Mouse (Mus musculus): ENCODE results near the gene Spib.

The Spib gene

GRCm38 (mm10) chr7:44531946-44532732 lies at the start of gene Spib:
TSS of gene Spib (minus strand) at chr7:44532071.
- no peak for DNase-seq (ENCODE audit: low spot score in 2 of 2)

DNA sequence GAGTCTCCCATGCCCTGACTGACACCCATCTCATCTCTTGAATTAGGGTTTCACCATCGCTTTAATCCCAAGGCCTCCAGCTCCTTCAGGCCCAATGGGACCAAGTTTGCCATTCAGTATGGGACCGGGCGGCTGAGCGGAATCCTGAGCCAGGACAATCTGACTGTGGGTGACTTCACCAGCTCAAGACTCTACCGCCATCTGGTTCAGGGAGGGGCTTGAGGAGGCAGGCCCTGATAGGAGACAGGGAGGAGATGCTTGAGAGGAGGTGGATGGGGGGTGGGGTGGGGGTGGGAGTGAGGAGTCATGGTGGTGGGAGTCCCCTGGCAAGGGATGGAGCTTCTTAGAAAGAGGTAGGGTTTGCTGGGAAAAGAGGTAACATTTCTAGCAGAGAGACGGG lies 49.8 kb upstream of the Spib start:
- DNase-seq (ENCODE audit: low spot score in 2 of 2): no peak

DNA sequence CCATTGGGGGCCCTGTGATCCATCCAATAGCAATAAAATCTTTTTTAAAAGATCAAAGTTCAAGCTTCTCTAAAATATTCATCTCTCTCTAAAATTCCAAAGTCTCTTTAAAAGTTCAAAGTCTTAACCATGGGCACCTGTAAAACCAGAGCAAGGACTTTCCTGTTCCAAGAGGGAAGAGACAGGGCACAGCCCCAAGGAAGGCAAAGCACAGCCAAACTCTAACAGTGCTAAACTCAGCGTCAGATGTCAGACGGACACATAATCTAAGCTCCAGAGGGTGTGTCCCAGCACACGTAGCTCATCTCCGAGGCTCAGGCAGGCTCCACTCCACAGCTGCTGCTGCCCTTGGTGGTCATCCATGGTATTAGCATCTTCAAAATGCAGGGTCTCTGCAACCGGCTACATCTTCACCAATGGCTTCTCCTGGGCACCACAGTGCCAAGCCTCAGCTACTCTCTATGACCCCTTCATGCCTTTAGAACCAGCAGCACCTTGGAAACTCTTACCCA lies 44.5 kb upstream of the Spib start:
- no peak for DNase-seq (ENCODE audit: low spot score in 2 of 2)

DNA sequence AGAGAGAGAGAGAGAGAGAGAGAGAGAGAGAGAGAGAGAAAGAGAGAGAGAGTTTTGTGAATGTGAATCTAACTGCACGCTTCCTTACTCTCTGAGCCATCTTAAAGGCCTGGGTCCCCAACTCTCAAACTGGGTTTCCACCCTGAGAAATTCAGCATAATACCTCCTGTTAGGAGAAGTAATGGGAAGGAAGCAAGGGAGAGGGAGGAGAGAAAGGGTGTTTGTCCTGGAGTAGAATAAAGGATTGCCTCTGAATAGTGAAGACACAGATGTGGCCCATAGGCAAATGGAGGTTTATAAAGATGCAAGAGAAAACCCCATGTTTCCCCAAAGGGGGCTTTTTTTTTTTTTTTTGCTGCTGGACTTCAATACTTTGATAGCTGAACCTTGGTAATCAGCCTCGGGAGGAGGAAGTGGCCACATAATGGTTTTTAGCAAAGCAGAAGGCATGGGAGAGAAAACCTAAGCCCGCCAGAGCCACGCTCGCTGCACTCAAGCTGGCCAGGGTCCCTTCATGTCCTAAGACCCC lies 41.1 kb upstream of the Spib start:
- DNase-seq (ENCODE audit: low spot score in 2 of 2): no peak

- DNase-seq (ENCODE audit: low spot score in 2 of 2): no peak
Observed at GRCm38 (mm10) chr7:44572213-44572701, 40.4 kb upstream of the Spib start, which contains the start of gene Napsa. TSS of gene Napsa (plus strand) at chr7:44572380.

DNA sequence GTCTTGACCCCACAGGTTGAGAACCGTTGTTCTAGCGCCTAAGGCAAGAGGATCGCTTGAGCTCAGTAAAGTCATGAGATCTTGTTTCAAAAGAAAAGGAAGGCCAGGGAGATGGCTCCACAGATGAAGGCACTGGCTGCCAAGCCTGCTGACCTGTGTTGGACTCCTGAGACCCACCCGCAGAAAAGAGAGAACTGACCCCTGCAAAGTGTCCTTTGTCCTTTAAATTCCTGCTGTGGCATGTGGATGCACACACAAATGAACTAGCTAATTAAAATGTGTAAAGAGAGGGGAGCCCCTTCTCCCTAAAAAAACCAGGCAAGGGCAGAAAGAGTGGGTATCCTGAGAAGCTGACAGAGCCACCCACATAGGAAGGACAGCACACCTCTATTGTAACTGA lies 39.9 kb upstream of the Spib start:
- DNase-seq (ENCODE audit: low spot score in 2 of 2): no peak

DNA sequence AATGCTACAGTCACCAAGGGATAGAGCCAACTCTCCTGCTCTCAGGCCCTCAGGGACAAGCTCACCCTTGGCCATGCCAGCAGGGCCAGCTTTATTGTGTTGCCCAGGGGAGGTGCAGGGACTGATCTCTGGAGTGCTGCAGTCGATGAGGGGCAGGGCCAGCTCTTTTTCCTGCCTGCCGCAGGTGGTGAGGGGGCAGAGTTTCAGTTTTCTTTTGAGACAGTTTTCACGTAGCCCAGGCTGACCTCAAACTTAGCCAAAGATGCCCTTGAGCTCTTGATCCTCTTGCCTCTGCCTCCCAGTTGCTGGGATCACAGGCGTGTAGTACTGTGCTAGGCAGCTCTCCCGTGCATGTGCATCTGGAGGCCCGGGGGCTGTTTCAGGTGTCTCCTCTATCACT lies 39.1 kb upstream of the Spib start:
- DNase-seq (ENCODE audit: low spot score in 2 of 2): no peak

- DNase-seq (ENCODE audit: low spot score in 2 of 2): no peak
Observed at GRCm38 (mm10) chr7:44568803-44569202, 36.9 kb upstream of the Spib start.

- no peak for DNase-seq (ENCODE audit: low spot score in 2 of 2)
Observed at GRCm38 (mm10) chr7:44565414-44565813, 33.5 kb upstream of the Spib start.

DNA sequence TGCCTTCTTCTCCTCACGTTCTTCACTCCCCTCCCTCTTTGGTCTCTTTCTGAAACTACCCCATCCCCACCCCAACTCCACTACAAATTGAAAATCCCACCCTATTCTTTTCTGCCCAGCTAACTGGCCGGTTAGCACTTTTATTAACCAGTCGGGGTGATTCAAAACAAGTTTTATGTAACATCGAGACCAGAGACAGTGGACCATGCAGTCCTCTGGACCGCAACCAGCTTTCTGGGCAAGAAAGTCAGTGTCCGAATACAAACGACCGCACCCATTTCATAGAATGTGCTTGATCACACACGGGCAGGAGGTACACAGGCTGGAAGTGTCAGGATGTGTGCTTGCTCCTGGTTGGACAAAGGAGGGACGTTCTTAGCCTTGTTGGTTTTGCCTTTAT lies 32.6 kb upstream of the Spib start:
- DNase-seq (ENCODE audit: low spot score in 2 of 2): no peak

GRCm38 (mm10) chr7:44563284-44563683 lies 31.4 kb upstream of the Spib start:
- no peak for DNase-seq (ENCODE audit: low spot score in 2 of 2)

DNA sequence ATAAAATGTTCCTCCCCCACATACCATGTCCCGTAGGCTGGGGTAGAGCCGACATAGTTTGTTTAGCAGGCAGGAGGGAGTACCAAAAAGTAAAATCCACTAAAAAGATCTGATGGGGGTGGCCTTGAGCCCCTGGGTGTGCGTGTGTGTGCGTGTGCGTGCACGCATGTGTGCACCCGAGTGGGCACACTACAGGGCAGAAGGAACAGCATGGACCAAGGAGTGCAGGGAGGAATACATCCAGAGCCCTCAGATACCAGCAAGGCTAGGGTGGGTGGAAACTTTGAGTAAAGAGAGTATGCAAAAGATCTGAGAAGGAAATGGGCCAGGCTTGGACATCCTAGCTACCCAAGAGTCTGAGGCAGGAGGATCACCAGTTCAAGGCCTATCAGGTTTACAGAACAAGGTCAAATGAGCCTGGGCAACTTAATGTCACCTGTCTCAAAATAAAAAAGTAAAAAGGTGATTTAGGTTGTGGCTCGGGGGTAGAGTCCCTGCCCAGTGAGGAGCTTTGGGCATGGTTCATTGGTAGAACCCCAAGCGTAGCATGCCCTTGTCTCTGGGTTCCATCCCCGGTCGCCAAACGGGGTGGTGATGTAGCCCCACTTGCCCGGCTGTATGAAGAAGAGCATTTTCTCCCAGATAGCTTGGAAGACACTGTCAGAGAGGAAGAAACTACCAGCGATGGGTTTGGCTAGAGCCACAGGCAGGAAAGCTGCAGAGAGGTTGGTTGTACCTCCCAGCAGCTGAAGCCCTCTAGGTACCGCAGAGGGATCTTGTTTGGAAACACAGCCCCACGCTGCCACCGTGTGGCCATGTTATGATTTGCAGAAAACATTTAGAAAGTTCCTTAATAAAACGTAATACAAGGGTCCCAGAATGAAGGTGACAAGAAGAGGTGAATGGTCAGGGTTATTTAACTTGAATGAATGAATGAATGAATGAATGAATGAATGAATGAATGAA lies 28.8 kb upstream of the Spib start:
- peak; percentile 56 to 57 for DNase-seq (ENCODE audit: low spot score in 2 of 2)

DNA sequence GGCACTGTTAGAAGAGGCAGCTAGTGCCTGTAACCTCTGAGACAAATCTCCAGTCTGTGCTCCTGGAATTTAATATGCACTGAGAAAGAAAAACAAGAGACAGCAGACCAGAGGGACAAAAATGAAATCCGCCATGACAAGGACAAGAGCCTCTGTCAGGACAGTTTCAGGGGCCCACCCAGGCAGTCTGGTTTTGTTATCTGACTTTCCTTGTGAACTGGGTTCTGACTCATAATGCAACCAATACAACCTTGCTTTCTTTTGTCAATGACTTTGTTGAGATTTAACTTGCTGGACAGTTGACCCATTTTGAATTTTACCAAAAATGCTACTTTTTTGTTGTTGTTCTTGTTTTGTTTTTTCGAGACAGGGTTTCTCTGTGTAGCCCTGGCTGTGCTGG lies 25.8 kb upstream of the Spib start:
- no peak for DNase-seq (ENCODE audit: low spot score in 2 of 2)

- peak; percentile 90 to 95 for DNase-seq (ENCODE audit: low spot score in 2 of 2)
Observed at GRCm38 (mm10) chr7:44553826-44554225, 22.0 kb upstream of the Spib start, which contains the start of gene Nr1h2. TSS of gene Nr1h2 (minus strand) at chr7:44553951.

GRCm38 (mm10) chr7:44553196-44553764 lies 21.4 kb upstream of the Spib start:
- DNase-seq (ENCODE audit: low spot score in 2 of 2): peak in 1 of 2 experiments; percentile 55

DNA sequence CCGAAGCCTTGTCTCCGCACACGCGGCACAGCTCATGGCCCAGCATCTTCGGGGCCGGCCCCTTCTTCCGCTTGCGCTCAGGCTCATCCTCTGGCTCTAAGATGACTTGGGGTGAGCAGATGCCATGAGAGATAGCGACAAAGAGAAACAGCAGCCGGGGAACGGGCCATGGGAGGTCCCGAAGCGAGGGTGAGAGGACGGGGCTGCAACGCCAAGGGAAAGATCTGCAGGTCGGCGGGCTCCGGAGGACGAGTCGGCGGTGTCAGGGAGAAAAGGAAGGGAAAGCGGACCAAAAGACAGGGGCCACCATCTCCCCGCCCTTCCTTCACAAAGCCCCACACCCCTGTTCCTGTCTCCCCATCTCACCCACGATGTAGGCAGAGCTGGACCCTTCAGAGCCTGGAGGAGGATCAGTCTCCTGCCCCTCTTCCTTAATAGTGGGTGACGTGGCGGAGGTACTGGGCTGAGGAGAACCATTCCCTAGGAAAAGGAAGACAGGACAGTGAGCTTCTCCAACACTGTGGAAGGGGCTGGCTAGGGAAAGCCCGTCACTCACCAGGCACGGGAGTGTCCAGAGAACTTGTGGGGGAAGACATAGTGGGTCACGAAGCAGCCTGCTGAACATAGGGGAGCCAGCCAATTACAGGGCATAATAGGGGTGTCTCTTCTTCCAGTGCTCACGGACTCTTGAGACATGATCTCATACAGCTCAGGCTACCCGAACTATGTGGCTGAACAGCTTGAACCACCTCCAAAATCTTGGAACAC lies 20.5 kb upstream of the Spib start:
- DNase-seq (ENCODE audit: low spot score in 2 of 2): no peak

- DNase-seq (ENCODE audit: low spot score in 2 of 2): no peak
Observed at GRCm38 (mm10) chr7:44551731-44552130, 19.9 kb upstream of the Spib start.

- no peak for DNase-seq (ENCODE audit: low spot score in 2 of 2)
Observed at GRCm38 (mm10) chr7:44551301-44551700, 19.4 kb upstream of the Spib start.

GRCm38 (mm10) chr7:44550409-44550678 lies 18.5 kb upstream of the Spib start:
- no peak for DNase-seq (ENCODE audit: low spot score in 2 of 2)

DNA sequence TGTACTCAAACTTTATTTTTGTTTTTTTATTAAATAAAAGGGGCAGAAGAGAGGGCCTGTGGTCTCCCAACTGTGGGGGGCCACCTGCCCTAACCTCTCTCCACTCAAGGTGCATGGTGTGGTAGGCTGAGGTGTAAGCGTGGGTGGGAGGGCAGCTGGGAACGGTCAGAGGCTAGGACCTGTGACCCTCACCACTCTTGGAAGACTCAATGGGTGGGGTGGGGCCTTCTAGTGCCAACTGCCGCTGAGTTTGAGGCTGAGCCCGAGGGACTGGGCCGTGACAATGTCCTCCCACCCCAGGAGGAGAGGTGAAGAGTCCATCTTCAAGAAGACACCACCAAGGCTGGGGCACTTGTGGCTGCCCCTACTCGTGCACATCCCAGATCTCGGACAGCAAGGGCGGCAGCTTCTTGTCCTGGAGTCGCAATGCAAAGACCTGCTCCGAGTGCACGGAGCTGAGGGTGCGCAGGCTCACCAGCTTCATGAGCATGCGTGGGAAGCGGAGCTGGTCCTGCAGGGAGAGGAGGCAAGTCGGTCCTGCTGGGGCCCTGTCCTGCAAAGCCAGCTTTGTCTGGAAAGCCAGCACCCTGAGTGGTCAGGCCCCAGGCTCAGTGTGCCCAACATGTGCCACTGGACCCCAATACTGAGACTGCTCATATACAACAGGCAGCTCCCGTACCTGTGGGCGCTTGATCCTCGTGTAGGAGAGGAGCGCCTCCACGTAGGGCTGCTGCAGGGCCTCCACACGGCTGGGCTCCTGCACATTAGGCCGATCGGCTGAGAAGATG lies 17.9 kb upstream of the Spib start:
- DNase-seq (ENCODE audit: low spot score in 2 of 2): no peak

Data from right cerebral cortex, postnatal 36 days (tissue).